Mouse (Mus musculus) hindbrain, embryonic 16.5 days (tissue): ENCODE data around the gene Rhobtb3. TPM values are rescaled to one million over a fixed set of nuclear protein-coding genes. Genes with fewer than 3 reads are reported as not detected.
A peak's percentile ranks its signal among the peaks of the same experiment; 100 is the strongest.
"Not testable (repeated sequence)": the region's sequence is repeated elsewhere in the genome, so short reads cannot be mapped to it uniquely, and the experiment has no call there.

Experiments used
- ATAC-seq: fragments of 200-750 bp; cut with Nextera tagmentation; 2 replicates; pipeline ENCODE4 v1.8.0; 2017; ENCODE audit warnings: moderate TSS enrichment, moderate library complexity
- H3K27ac ChIP-seq: fragments of 300-500 bp; sonication (generic); 2 replicates; pipeline ENCODE4 v1.5.1; 2014; ENCODE audit warnings: low read depth, mild to moderate bottlenecking, control low read depth, low read length, moderate library complexity
- H3K27me3 ChIP-seq: fragments of 300-500 bp; sonication (generic); replicated peaks from 2 replicates; pipeline ENCODE4 v1.6.1; 2014; ENCODE audit warnings: low read length; ENCODE audit not compliant: control insufficient read depth, insufficient read depth
- H3K36me3 ChIP-seq: fragments of 300-500 bp; sonication (generic); 2 replicates; pipeline ENCODE4 v1.6.1; 2014; ENCODE audit warnings: mild to moderate bottlenecking, low read length, moderate library complexity, mixed read lengths; ENCODE audit not compliant: control insufficient read depth, insufficient read depth
- H3K4me1 ChIP-seq: fragments of 300-500 bp; sonication (generic); 2 replicates; pipeline ENCODE4 v1.6.1; 2014; ENCODE audit warnings: low read depth, low read length; ENCODE audit not compliant: control insufficient read depth, insufficient read depth
- H3K4me2 ChIP-seq: fragments of 300-500 bp; sonication (generic); 2 replicates; pipeline ENCODE4 v1.6.1; 2014; ENCODE audit warnings: mild to moderate bottlenecking, low read length, control low read depth, moderate library complexity
- H3K4me3 ChIP-seq: fragments of 300-500 bp; sonication (generic); 2 replicates; pipeline ENCODE4 v1.5.1; 2014; ENCODE audit warnings: mild to moderate bottlenecking, low read length, control low read depth, moderate library complexity
- H3K9ac ChIP-seq: fragments of 300-500 bp; sonication (generic); 2 replicates; pipeline ENCODE4 v1.6.1; 2014; ENCODE audit warnings: low read depth, mild to moderate bottlenecking, control low read depth, low read length, moderate library complexity
- H3K9me3 ChIP-seq: fragments of 300-500 bp; sonication (generic); 2 replicates; pipeline ENCODE4 v1.6.1; 2014; ENCODE audit warnings: mild to moderate bottlenecking, low read length, moderate library complexity; ENCODE audit not compliant: control insufficient read depth
- WGBS: fragments of 180-500 bp; shearing (Covaris S2); extraction: QIAGEN DNeasy Blood & Tissue Kit; methylation state at CpG from one replicate; pipeline ENCODE4 v1.1.7; 2014; 5-methylcytosine and 5-hydroxymethylcytosine counted together
- polyA plus RNA-seq: library from polyadenylated mRNA; unstranded; fragments of >200 nt; fragmentation: Nextera tagmentation; extraction: Ambion mirVana; gene quantifications from 2 replicates; pipeline ENCODE4 v1.2.1, GENCODE M21; 2015

Gene Rhobtb3
- polyA plus RNA-seq, 1 experiment from 2014 or later, result 14.9 TPM

DNA sequence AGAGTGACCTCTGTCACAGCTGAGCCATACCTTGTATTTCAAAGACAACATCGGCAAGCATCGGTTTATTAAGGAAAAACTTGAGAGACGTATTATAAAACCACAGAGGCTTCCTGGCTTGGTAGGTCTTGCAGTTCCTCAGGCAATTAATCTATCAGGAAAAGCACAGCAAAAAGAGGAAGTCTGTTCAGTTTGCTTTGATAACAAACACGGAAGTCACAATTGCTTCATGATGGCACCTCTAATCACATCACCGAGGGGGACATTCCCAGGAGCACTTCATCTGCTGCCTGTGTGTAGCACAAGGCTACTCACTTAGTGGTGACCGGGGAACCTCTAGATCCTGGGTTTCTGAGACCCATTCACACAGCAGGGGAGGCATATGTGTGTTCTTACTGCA, 50.8 kb downstream of the Rhobtb3 start:
- Histone ChIP-seq H3K27ac (no peak overlapping the region), H3K9ac (no peak overlapping the region), H3K27me3 (no peaks in the 10 kb centered on the region), H3K36me3 (peaks cover 2% of the 10 kb centered on the region; the same call in 1 of the 2 replicates), H3K9me3 (no peaks in the 10 kb centered on the region), H3K4me1 (no peaks in the 10 kb centered on the region), H3K4me2 (no peak overlapping the region), H3K4me3 (no peak overlapping the region)
- WGBS, result 83% methylated on average over 6 of the region's 6 CpGs
- no peak for ATAC-seq

DNA sequence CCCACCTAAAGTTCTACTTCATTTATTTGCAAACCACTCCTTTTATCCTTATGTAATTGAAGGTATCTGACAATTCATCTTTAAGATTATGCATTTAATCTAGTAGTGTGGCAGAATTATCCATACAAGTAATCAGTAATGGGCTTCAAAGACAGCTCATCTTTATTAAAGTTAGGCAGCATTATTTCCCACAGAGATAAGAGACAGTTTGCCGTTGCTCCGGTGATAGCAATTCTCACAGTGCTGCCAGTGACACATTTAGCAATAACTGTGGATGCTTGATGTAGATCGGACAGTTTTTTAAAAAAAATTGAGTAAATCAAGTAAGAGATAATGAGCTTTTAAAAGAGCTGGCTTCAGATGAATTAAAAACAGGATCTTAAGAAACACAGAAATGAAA, 51.4 kb downstream of the Rhobtb3 start:
- ATAC-seq, result no peak
- Histone ChIP-seq H3K9ac (no peak overlapping the region), H3K9me3 (no peaks in the 10 kb centered on the region), H3K36me3 (peaks cover 2% of the 10 kb centered on the region; the same call in 1 of the 2 replicates), H3K27ac (no peak overlapping the region), H3K4me1 (no peaks in the 10 kb centered on the region), H3K4me2 (no peak overlapping the region), H3K4me3 (no peak overlapping the region), H3K27me3 (no peaks in the 10 kb centered on the region)
- 75% methylated on average over 3 of the region's 3 CpGs for WGBS

DNA sequence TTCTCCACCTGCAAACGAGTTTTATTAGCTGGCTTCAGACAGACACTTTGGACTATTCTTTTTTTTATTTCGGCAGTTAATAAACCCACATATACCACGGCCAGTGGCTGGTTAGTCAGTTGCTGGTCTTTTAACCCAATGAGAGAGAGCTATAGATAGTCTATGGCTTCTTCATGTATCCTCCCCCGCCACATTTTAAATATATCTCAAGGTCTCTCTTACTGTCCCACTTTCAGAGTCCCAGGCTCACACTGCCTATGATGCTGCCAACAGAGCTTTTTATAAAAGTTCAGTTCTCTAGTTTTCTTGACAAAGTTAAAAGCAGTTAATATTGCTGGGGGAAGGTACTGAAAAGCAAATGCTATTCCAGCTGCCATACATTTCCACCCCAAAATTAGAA, 51.9 kb downstream of the Rhobtb3 start:
- Histone ChIP-seq H3K4me2 (no peak overlapping the region), H3K36me3 (peaks cover 2% of the 10 kb centered on the region; the same call in 1 of the 2 replicates), H3K9me3 (no peaks in the 10 kb centered on the region), H3K9ac (no peak overlapping the region), H3K4me3 (no peak overlapping the region), H3K27ac (no peak overlapping the region), H3K27me3 (no peaks in the 10 kb centered on the region), H3K4me1 (no peaks in the 10 kb centered on the region)
- WGBS, result 87% methylated on average over 4 of the region's 4 CpGs
- ATAC-seq, result no peak

DNA sequence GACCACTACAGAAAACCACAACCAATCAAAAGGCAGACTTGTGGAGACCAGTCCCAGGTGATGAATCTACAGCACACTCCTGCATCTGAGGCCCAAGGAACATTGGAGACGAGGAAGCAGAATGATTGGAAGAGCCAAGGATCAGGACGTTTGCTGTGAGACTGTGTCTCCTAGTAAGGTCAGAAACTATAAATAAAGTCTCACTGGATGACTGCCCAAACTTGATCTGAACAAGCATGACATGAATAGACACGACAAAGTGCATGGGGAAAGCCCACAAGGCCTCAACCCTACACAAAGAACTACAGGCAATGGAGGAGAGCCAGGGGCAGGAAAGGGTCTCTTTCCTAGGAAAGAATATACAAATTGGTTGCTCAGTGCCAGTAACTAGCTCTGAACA, 59.9 kb downstream of the Rhobtb3 start:
- H3K4me2 ChIP-seq, result no peak overlapping the region
- no peak overlapping the region for H3K9ac ChIP-seq
- no peaks in the 10 kb centered on the region for H3K4me1 ChIP-seq
- peaks cover 5% of the 10 kb centered on the region; the same call in 1 of the 2 replicates for H3K36me3 ChIP-seq
- H3K27ac ChIP-seq, result no peak overlapping the region
- 76% methylated on average over 3 of the region's 3 CpGs for WGBS
- H3K27me3 ChIP-seq, result no peaks in the 10 kb centered on the region
- no peak overlapping the region for H3K4me3 ChIP-seq
- H3K9me3 ChIP-seq, result no peaks in the 10 kb centered on the region
- ATAC-seq, result no peak

DNA sequence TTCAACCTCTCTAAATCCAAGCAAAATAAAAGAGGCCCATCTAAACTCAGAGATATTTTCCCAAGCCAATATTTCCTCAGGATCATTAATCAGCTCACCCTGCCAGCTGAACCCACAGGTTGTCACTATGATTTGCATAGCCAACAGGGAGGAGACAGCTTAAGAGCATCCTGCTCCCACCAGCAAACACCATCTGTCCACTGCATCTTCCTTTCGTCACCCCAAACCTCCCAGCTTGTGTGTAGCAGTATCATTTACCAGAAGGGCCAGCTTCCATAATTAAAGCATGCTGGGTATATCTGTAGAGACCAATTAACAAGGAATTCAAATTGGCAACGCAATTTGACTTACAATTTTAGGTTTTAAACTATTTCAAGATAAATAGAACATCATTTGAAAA, 63.2 kb downstream of the Rhobtb3 start:
- Histone ChIP-seq H3K4me1 (no peaks in the 10 kb centered on the region), H3K4me3 (no peak overlapping the region), H3K9ac (no peak overlapping the region), H3K9me3 (no peaks in the 10 kb centered on the region), H3K27me3 (no peaks in the 10 kb centered on the region), H3K36me3 (peaks cover 5% of the 10 kb centered on the region; the same call in 1 of the 2 replicates), H3K4me2 (no peak overlapping the region), H3K27ac (no peak overlapping the region)
- 55% methylated on average over 2 of the region's 2 CpGs for WGBS
- ATAC-seq, result peak; percentile 68

DNA sequence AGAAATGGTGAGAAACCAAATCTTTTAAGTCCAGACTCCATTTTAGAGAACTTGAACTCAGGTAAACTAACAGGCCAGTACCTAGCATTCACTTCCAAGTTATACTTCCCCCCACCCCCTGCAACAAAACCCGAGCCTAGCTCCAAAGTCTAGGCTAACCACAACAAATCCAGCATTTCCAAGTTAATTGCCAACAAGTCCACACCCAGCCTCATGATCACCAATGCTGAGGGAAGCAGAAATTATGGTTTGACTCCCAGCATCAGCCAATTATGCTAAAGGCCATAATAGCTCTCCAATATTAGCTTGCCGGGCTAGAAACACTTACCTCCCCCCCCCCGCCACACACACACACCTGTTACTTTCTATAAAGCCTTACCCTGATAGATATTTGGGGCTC, 64.0 kb downstream of the Rhobtb3 start:
- H3K36me3 ChIP-seq, result peaks cover 7% of the 10 kb centered on the region; the same call in 1 of the 2 replicates
- H3K27me3 ChIP-seq, result no peaks in the 10 kb centered on the region
- no peak overlapping the region for H3K4me2 ChIP-seq
- ATAC-seq, result no peak
- no peaks in the 10 kb centered on the region for H3K4me1 ChIP-seq
- no peak overlapping the region for H3K27ac ChIP-seq
- H3K4me3 ChIP-seq, result no peak overlapping the region
- H3K9me3 ChIP-seq, result no peaks in the 10 kb centered on the region
- no peak overlapping the region for H3K9ac ChIP-seq
- WGBS, result 87% methylated on average over 3 of the region's 3 CpGs

DNA sequence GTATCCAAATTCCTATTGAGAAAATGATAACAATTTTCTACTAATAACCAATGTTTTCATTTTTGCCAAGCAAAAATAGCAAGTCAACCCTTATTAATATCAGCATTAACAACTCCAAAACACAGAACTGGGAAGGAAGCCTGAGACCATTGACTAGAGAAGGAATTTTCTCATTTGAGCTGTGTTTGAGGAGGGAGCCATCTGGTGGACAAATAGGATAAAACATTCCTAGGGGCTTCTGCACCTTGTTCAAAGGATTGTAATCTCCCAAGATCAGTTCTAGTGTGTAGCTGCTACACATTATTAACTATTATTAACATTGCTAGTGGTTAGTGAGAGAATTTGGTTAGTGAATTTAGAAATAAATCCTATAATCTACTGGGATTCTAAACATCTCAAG, 65.8 kb downstream of the Rhobtb3 start:
- 0 out of 2 replicates have a peak, but pooled peaks have one; percentile 57 for ATAC-seq
- Histone ChIP-seq H3K36me3 (peaks cover 3% of the 10 kb centered on the region; the same call in 1 of the 2 replicates), H3K4me3 (no peak overlapping the region), H3K27ac (no peak overlapping the region), H3K9ac (no peak overlapping the region), H3K4me2 (no peak overlapping the region), H3K27me3 (no peaks in the 10 kb centered on the region), H3K4me1 (no peaks in the 10 kb centered on the region), H3K9me3 (no peaks in the 10 kb centered on the region)

DNA sequence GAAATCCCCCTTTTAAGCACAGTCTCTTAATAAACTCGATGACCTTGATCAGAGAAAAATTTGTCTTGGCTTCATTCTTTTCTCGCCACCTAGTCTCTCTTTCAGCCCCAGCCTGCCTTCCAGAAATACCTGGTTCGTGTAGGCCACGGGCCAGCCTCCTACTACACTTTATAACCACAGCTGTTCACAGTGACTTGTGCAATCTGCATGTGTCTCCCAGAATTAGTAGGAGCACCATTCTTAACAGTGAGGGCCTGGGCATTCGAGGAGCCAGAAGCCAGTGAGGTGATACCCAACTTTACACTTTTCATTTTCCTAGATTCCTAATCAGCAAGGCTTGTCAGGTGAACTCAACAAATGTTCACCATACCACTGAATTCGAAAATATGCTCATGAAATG, 67.1 kb downstream of the Rhobtb3 start:
- H3K9ac ChIP-seq, result no peak overlapping the region
- H3K4me3 ChIP-seq, result no peak overlapping the region
- H3K27me3 ChIP-seq, result no peaks in the 10 kb centered on the region
- no peak overlapping the region for H3K4me2 ChIP-seq
- H3K9me3 ChIP-seq, result no peaks in the 10 kb centered on the region
- peaks cover 4% of the 10 kb centered on the region for H3K36me3 ChIP-seq
- H3K4me1 ChIP-seq, result no peaks in the 10 kb centered on the region
- no peak for ATAC-seq
- H3K27ac ChIP-seq, result no peak overlapping the region
- 81% methylated on average over 6 of the region's 6 CpGs for WGBS

DNA sequence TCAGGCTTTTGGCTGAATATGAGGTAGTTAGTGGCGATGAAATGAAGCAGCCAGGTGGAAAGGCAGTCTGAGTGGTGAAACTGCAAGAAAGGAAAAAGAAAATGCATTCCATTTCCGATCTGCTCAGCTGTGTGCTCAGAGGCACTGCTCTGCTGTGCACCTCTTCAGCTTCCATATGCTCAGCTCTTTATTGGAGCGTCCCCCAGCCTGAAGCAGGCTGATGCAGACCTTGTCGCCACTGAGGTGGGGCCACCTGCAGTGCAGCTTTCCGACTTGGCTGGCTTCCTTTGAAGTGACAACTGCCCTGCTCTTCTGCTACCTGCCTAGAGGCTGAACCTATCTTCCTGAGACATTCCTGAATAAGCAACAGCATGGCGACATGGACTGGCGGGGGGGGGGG, 67.5 kb downstream of the Rhobtb3 start:
- H3K36me3 ChIP-seq, H3K9me3 ChIP-seq, H3K4me1 ChIP-seq, H3K27ac ChIP-seq, H3K4me2 ChIP-seq, H3K4me3 ChIP-seq, H3K27me3 ChIP-seq, H3K9ac ChIP-seq: not testable (repeated sequence)
- peak; percentile 68 for ATAC-seq
- 67% methylated on average over 6 of the region's 7 CpGs for WGBS
